Mouse (Mus musculus): ENCODE results near the gene Eri2. TPM values are rescaled to one million over a fixed set of nuclear protein-coding genes. Genes with fewer than 3 reads are reported as not detected.

Eri2 gene
- polyA plus RNA-seq, 1 experiment from 2014 or later, result 15.1 TPM

- peak overlapping the region; percentile 84 for H3K9ac ChIP-seq (ENCODE audit: low read depth, low read length)
- H3K27me3 ChIP-seq (replicated peaks; ENCODE audit: control insufficient read depth, insufficient read depth, low read length), result no peaks in the 10 kb centered on the region
- peak overlapping the region; percentile 80 for H3K27ac ChIP-seq (ENCODE audit: low read length)
- WGBS, result under 1% methylated on average over 21 of the region's 21 CpGs
- peaks cover 3% of the 10 kb centered on the region for H3K4me1 ChIP-seq (ENCODE audit: control insufficient read depth, insufficient read depth, low read length)
- no peaks in the 10 kb centered on the region for H3K9me3 ChIP-seq (ENCODE audit: control insufficient read depth, low read length)
- H3K36me3 ChIP-seq (ENCODE audit: control insufficient read depth, insufficient read depth, low read length), result no peaks in the 10 kb centered on the region
- H3K4me2 ChIP-seq (ENCODE audit: low read depth, low read length), result peak overlapping the region; percentile 72
- ATAC-seq, result peak; percentile 83
- peak overlapping the region; percentile 77 for H3K4me3 ChIP-seq (ENCODE audit: low read length)
These were observed 387 bp upstream of the Eri2 start for GRCm38 (mm10) chr7:119794251-119794638.

- Histone ChIP-seq H3K4me3 (ENCODE audit: low read length) (no peak overlapping the region), H3K4me2 (ENCODE audit: low read depth, low read length) (no peak overlapping the region), H3K36me3 (ENCODE audit: control insufficient read depth, insufficient read depth, low read length) (peaks cover 9% of the 10 kb centered on the region; the same call in 1 of the 2 replicates), H3K27ac (ENCODE audit: low read length) (no peak overlapping the region), H3K9ac (ENCODE audit: low read depth, low read length) (no peak overlapping the region), H3K27me3 (replicated peaks; ENCODE audit: control insufficient read depth, insufficient read depth, low read length) (no peaks in the 10 kb centered on the region), H3K4me1 (ENCODE audit: control insufficient read depth, insufficient read depth, low read length) (no peaks in the 10 kb centered on the region), H3K9me3 (ENCODE audit: control insufficient read depth, low read length) (no peaks in the 10 kb centered on the region)
- ATAC-seq, result no peak
- WGBS, result 88% methylated on average over 3 of the region's 3 CpGs
These were observed 4.8 kb downstream of the Eri2 start for GRCm38 (mm10) chr7:119789024-119789423.

GRCm38 (mm10) chr7:119784908-119785307 lies 8.9 kb downstream of the Eri2 start:
- 0 out of 2 replicates have a peak, but pooled peaks have one; percentile 53 for ATAC-seq
- Histone ChIP-seq H3K9me3 (ENCODE audit: control insufficient read depth, low read length) (no peaks in the 10 kb centered on the region), H3K4me3 (ENCODE audit: low read length) (no peak overlapping the region), H3K4me2 (ENCODE audit: low read depth, low read length) (no peak overlapping the region), H3K27me3 (replicated peaks; ENCODE audit: control insufficient read depth, insufficient read depth, low read length) (no peaks in the 10 kb centered on the region), H3K27ac (ENCODE audit: low read length) (no peak overlapping the region), H3K9ac (ENCODE audit: low read depth, low read length) (no peak overlapping the region), H3K36me3 (ENCODE audit: control insufficient read depth, insufficient read depth, low read length) (peaks cover 9% of the 10 kb centered on the region; the same call in 1 of the 2 replicates), H3K4me1 (ENCODE audit: control insufficient read depth, insufficient read depth, low read length) (no peaks in the 10 kb centered on the region)
- WGBS, result 86% methylated on average over 5 of the region's 5 CpGs

- Histone ChIP-seq H3K9me3 (ENCODE audit: control insufficient read depth, low read length) (no peaks in the 10 kb centered on the region), H3K4me3 (ENCODE audit: low read length) (no peak overlapping the region), H3K36me3 (ENCODE audit: control insufficient read depth, insufficient read depth, low read length) (peaks cover 9% of the 10 kb centered on the region; the same call in 1 of the 2 replicates), H3K9ac (ENCODE audit: low read depth, low read length) (no peak overlapping the region), H3K4me1 (ENCODE audit: control insufficient read depth, insufficient read depth, low read length) (no peaks in the 10 kb centered on the region), H3K4me2 (ENCODE audit: low read depth, low read length) (no peak overlapping the region), H3K27me3 (replicated peaks; ENCODE audit: control insufficient read depth, insufficient read depth, low read length) (no peaks in the 10 kb centered on the region), H3K27ac (ENCODE audit: low read length) (no peak overlapping the region)
- no peak for ATAC-seq
- WGBS, result 96% methylated on average over 2 of the region's 2 CpGs
These were observed 10.4 kb downstream of the Eri2 start for GRCm38 (mm10) chr7:119783453-119783852.

- Histone ChIP-seq H3K9me3 (ENCODE audit: control insufficient read depth, low read length) (no peaks in the 10 kb centered on the region), H3K4me3 (ENCODE audit: low read length) (no peak overlapping the region), H3K27ac (ENCODE audit: low read length) (peak overlapping the region; percentile 65; the same call in 1 of the 2 replicates), H3K4me1 (ENCODE audit: control insufficient read depth, insufficient read depth, low read length) (0 out of 2 replicates have a peak, but pooled peaks cover 4% of the 10 kb centered on the region), H3K4me2 (ENCODE audit: low read depth, low read length) (no peak overlapping the region), H3K9ac (ENCODE audit: low read depth, low read length) (no peak overlapping the region), H3K27me3 (replicated peaks; ENCODE audit: control insufficient read depth, insufficient read depth, low read length) (no peaks in the 10 kb centered on the region), H3K36me3 (ENCODE audit: control insufficient read depth, insufficient read depth, low read length) (no peaks in the 10 kb centered on the region)
- ATAC-seq, result peak; percentile 84
- WGBS, result 62% methylated on average over 8 of the region's 8 CpGs
These were observed 24.0 kb downstream of the Eri2 start for GRCm38 (mm10) chr7:119769895-119770294.

GRCm38 (mm10) chr7:119766996-119767395 lies 26.9 kb downstream of the Eri2 start:
- 58% methylated on average over 6 of the region's 6 CpGs for WGBS
- H3K27me3 ChIP-seq (replicated peaks; ENCODE audit: control insufficient read depth, insufficient read depth, low read length), result no peaks in the 10 kb centered on the region
- H3K4me1 ChIP-seq (ENCODE audit: control insufficient read depth, insufficient read depth, low read length), result 0 out of 2 replicates have a peak, but pooled peaks cover 4% of the 10 kb centered on the region
- H3K4me3 ChIP-seq (ENCODE audit: low read length), result no peak overlapping the region
- peak overlapping the region; percentile 60 for H3K27ac ChIP-seq (ENCODE audit: low read length)
- no peak overlapping the region for H3K9ac ChIP-seq (ENCODE audit: low read depth, low read length)
- no peaks in the 10 kb centered on the region for H3K9me3 ChIP-seq (ENCODE audit: control insufficient read depth, low read length)
- ATAC-seq, result peak; percentile 36
- H3K4me2 ChIP-seq (ENCODE audit: low read depth, low read length), result peak overlapping the region; percentile 11; the same call in 1 of the 2 replicates
- no peaks in the 10 kb centered on the region for H3K36me3 ChIP-seq (ENCODE audit: control insufficient read depth, insufficient read depth, low read length)

GRCm38 (mm10) chr7:119764377-119764776 lies 29.5 kb downstream of the Eri2 start:
- peak; percentile 80 for ATAC-seq
- Histone ChIP-seq H3K27ac (ENCODE audit: low read length) (peak overlapping the region; percentile 46), H3K4me1 (ENCODE audit: control insufficient read depth, insufficient read depth, low read length) (peaks cover 9% of the 10 kb centered on the region; the same call in 1 of the 2 replicates), H3K9me3 (ENCODE audit: control insufficient read depth, low read length) (no peaks in the 10 kb centered on the region), H3K4me3 (ENCODE audit: low read length) (no peak overlapping the region), H3K27me3 (replicated peaks; ENCODE audit: control insufficient read depth, insufficient read depth, low read length) (no peaks in the 10 kb centered on the region), H3K9ac (ENCODE audit: low read depth, low read length) (no peak overlapping the region), H3K4me2 (ENCODE audit: low read depth, low read length) (no peak overlapping the region), H3K36me3 (ENCODE audit: control insufficient read depth, insufficient read depth, low read length) (no peaks in the 10 kb centered on the region)
- WGBS, result 73% methylated on average over 3 of the region's 3 CpGs

GRCm38 (mm10) chr7:119762166-119762697 lies 31.6 kb downstream of the Eri2 start:
- 30% methylated on average over 4 of the region's 4 CpGs for WGBS
- Histone ChIP-seq H3K9me3 (ENCODE audit: control insufficient read depth, low read length) (no peaks in the 10 kb centered on the region), H3K27me3 (replicated peaks; ENCODE audit: control insufficient read depth, insufficient read depth, low read length) (no peaks in the 10 kb centered on the region), H3K9ac (ENCODE audit: low read depth, low read length) (no peak overlapping the region), H3K4me1 (ENCODE audit: control insufficient read depth, insufficient read depth, low read length) (peaks cover 9% of the 10 kb centered on the region; the same call in 1 of the 2 replicates), H3K27ac (ENCODE audit: low read length) (no peak overlapping the region), H3K4me2 (ENCODE audit: low read depth, low read length) (no peak overlapping the region), H3K4me3 (ENCODE audit: low read length) (no peak overlapping the region), H3K36me3 (ENCODE audit: control insufficient read depth, insufficient read depth, low read length) (no peaks in the 10 kb centered on the region)
- no peak for ATAC-seq

- ATAC-seq, result peak; percentile 90
- peak within 1 kb of the TSS; percentile 44 for H3K4me2 ChIP-seq (ENCODE audit: low read depth, low read length)
- peak within 1 kb of the TSS; percentile 49 for H3K9ac ChIP-seq (ENCODE audit: low read depth, low read length)
- H3K9me3 ChIP-seq (ENCODE audit: control insufficient read depth, low read length), result no peaks in the 10 kb centered on the region
- H3K27ac ChIP-seq (ENCODE audit: low read length), result peak within 1 kb of the TSS; percentile 54
- H3K4me1 ChIP-seq (ENCODE audit: control insufficient read depth, insufficient read depth, low read length), result peaks cover 5% of the 10 kb centered on the region; the same call in 1 of the 2 replicates
- no peaks in the 10 kb centered on the region for H3K36me3 ChIP-seq (ENCODE audit: control insufficient read depth, insufficient read depth, low read length)
- peak within 1 kb of the TSS; percentile 19 for H3K4me3 ChIP-seq (ENCODE audit: low read length)
- WGBS, result 33% methylated on average over 11 of the region's 11 CpGs
- H3K27me3 ChIP-seq (replicated peaks; ENCODE audit: control insufficient read depth, insufficient read depth, low read length), result no peaks in the 10 kb centered on the region
These were observed 33.3 kb downstream of the Eri2 start, which contains the start of gene Acsm3 for GRCm38 (mm10) chr7:119760527-119760951. Gene Acsm3, plus strand, starts transcription at chr7:119760923.
